Mouse (Mus musculus) urinary bladder, postnatal 36 days (tissue): ENCODE measurements around the gene Lsm2.

ENCODE experiments used
- DNase-seq, 2 experiments: peaks; one replicate each; pipeline ENCODE4 v3.0.0; 2022; ENCODE audit warnings: low spot score in 2 of 2, mixed read lengths in 1 of 2

Lsm2 gene

GRCm38 (mm10) chr17:35012430-35012829 lies 30.8 kb downstream of the Lsm2 start:
- no peak for DNase-seq

GRCm38 (mm10) chr17:35013221-35013620 lies 31.6 kb downstream of the Lsm2 start:
- DNase-seq, result no peak

GRCm38 (mm10) chr17:35015296-35015695 lies 33.6 kb downstream of the Lsm2 start:
- no peak for DNase-seq

DNA sequence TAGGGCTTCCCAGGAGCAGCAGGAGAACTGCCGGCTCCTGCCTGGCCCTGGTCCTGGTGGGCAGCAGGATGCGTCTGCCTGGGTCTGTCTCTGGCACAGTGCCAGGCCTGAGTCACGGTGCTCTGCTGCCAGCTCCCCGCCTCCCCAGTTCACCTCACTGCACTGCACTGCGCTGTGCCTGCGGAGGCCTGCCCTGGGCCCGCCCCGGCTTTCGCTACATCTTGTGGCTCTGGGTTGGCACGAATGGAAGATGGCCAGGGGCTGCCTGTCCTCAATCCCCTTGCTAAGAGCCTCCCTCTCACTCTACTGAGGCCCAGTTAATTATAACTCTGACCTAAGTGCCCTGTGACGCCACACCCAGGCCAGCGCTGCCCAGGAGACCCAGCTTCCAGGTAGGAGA lies 34.7 kb downstream of the Lsm2 start, which contains the start of gene Vwa7:
Gene Vwa7, plus strand, starts transcription at position 204 of the 400 bp plus-strand sequence.
- peak; percentile 52 to 75 for DNase-seq

- DNase-seq, result no peak
These were observed 35.4 kb downstream of the Lsm2 start for GRCm38 (mm10) chr17:35016791-35017705.

DNA sequence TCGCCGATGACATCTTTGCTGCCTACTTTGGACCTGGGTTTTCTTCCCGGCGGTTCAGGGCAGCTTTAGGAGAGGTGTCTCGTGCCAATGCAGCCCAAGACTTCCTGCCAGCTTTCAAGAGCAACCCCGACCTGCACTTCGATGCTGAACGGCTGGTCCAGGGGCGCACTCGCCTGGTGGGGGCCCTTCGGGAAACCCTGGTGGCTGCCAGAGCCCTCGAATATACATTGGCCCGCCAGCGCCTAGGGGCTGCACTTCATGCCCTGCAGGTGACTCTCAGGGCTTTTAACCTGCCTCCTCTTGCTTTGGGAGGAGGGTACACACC lies 36.0 kb downstream of the Lsm2 start:
- DNase-seq, result no peak

DNA sequence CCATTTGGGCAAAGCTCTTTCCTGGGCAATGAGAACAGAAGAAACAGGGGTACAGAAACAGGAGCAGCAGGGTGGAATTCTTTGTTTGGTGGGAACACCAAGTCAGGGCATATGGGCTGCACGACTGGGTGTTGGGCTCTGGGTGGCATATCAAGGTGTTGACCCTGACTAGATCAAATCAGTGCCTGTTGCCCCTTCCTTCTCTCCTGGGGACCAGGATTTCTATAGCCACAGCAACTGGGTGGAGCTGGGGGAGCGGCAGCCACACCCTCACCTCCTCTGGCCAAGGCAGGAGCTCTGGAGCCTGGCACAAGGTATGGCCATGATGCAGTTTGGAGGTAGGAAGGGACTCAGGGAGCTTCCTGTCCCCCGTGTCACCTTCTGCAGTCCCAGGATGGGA lies 36.5 kb downstream of the Lsm2 start:
- DNase-seq, result no peak

DNA sequence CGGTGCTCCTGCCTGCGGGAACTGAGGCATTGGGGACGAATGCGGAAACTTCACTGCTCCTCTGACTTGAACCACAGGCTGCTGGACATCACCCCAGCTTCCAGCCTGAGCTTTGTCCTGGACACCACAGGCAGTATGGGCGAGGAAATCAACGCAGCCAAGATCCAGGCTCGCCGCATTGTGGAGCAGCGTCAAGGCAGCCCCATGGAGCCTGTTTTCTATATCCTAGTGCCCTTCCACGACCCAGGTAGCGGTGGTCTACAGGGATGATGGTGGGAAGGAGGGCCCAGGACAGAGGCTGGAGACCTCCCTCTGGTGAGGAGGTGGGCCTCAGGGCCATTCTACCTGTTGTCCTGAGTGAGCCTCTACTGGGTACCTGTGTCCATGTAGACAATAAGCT lies 38.2 kb downstream of the Lsm2 start:
- DNase-seq, result no peak

DNA sequence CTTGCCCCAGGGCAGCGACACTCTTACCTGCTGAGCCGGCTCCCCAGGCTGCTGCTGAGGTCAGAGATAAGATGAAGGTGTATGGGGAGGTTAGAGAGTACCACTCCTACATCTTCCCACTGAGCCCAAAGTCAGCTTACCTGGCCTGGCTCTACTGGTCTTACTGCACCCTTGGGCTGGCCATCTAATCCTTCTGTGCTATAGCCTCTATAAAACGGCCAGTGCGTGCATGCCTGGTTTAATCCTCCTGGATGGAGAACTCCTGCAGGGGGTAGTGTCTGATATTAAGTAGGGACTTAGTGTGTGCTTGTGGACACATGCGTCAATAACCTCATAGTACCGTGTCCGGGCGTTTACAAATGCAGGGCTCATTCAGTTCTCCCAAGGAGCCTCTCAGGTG lies 38.9 kb downstream of the Lsm2 start:
- no peak for DNase-seq

GRCm38 (mm10) chr17:35021163-35021808 lies 39.6 kb downstream of the Lsm2 start:
- DNase-seq, result peak; percentile 75 to 87

GRCm38 (mm10) chr17:35021842-35022477 lies 40.3 kb downstream of the Lsm2 start:
- DNase-seq, result no peak

- DNase-seq, result no peak
These were observed 40.9 kb downstream of the Lsm2 start for GRCm38 (mm10) chr17:35022541-35023060.

GRCm38 (mm10) chr17:35023221-35023620 lies 41.6 kb downstream of the Lsm2 start:
- no peak for DNase-seq

GRCm38 (mm10) chr17:35023756-35024155 lies 42.1 kb downstream of the Lsm2 start:
- no peak for DNase-seq

DNA sequence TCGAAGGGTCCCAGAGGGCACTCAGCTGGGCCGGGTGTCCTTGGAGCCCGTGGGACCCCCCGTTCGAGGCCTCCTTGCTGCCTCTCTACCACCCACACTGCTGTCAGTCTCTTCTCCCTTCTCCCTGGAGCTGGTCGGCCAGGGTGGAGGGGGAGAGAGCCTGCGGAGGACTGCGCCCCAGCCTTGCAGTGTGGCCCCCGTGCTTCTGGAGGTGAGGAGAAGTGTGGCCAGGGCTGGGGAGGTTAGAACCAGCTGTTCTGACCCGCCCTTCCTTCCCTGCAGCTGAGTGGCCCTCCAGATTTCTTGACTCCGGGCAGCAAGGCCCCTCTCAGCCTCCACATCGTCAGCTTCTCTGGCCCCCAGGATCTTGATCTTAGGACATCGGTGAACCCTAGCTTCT lies 42.6 kb downstream of the Lsm2 start:
- no peak for DNase-seq

DNA sequence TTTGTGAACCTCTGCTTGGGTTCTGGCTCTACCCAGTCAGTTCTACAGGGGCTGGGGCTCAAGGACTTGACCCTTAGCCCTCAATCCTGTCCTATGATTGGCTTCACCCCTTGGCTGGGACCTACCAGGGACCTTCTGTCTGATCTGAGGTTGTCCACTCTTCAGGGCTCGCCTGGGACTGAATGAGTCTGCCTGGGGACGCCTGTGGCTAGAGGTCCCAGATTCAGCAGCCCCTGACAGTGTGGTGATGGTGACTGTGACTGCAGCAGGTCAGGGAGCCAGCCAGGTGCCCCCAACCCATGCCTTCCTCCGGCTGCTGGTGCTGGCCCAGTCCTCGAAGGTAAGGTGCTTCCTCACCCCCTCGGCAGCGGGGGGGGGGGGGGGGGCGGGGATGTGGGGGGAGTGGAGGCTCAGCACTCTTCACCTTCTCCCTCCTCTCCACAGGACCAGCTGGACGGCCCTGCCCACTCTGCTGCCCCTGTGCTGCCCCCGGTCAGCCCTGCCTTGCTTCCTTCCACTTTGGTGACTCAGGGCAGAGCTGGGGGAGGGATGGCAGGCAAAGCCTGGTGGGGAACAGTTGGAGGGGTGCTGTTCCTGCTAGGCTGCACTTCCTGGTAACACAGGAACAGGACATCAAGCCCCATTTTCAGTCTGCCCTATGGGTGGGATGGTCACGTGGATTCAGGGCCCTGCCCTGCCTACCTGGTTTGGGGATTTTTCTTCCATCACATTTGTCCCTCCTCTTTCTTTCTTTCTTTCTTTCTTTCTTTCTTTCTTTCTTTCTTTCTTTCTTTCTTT lies 43.2 kb downstream of the Lsm2 start:
- DNase-seq, result no peak

- DNase-seq, result no peak
These were observed 44.5 kb downstream of the Lsm2 start for GRCm38 (mm10) chr17:35026206-35026605.

DNA sequence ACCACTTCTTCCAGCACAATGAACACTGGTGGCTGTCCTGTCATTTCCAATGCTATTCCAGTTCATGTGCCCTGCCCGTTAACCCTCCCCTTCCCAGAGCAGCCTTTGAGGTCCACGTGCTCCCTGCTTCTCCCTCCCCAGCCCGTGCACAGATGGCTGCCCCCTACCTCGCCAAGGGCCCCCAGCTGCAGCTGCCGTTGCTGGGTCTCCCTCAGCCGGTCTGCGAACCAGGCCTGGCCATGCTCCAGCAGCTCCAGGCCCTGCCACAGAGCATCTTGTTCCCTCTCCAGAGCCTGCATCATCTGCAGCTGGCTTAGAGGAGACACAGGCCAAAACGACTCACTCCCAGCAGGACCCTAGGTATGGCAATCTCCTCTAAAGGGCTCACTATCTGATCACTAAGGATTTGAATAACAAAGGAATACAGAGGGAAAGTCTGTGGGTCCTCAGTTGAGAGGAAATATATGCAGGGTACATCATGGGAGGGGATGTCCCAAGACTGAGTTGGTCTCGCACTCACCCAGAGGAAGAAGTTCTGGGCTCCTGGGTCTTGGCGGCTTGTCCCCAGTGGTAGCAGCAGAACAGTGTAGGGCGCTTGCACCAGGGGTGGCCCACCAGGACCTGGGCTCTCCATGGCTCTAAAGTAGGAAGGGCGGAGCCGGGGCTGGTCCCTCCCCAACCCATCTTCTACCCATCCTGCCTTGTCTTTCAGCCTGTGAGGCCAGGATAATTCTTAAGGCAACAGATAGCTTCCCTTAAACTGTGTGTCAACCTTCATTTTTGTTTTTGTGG lies 45.8 kb downstream of the Lsm2 start, which contains the start of gene Sapcd1:
Gene Sapcd1, minus strand, starts transcription at position 740 of the 792 bp plus-strand sequence.
- no peak for DNase-seq

GRCm38 (mm10) chr17:35028315-35028714 lies 46.7 kb downstream of the Lsm2 start:
- DNase-seq, result no peak

DNA sequence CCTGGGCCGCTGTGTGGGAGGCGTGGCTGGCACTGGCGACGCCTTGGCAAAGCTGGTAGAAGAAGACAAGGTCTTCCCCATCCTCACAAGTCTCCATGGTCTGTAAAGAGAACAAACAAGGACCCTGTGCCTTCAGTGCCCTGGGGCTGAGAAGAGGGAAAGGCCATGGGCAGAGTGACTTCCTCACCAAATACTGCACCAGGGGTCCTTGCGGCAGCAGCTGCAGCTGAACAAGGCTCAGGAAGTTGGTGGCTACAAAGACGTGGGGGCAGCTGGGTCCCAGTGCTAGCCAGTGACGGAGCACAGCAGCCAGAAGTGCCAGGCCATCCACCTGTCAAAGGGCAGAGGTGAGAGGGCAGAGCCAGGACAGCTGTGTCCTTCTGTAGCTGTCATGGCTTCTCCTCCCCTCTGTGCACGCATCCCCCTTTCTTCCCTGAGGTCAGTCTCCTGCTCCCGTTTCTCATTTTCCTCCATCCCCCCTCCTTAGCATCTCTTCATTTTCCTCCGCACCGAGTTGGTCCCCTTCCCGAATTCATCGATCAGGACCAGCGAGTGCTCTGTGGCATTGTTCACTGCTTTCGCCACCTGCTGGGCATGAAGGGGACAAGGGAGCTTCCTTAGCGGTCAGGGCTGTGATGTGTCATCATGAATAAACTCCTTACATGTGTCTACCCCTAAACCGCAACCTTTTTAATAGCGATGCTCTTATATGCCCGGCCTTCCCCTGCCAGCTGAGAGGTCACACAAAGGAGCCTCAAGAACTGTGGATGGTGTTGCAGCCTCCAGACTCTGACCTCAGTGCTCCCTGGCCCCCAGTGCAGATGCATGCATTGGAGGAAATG lies 48.2 kb downstream of the Lsm2 start:
- no peak for DNase-seq
